Mouse (Mus musculus) T-helper 2 cell (primary cell): ENCODE results near the gene Tstd2.

ENCODE experiments used
- in situ Hi-C: fragments of 300-600 bp; cut with MboI, MseI; formaldehyde crosslinking; loops from one replicate; pipeline ENCODE4 v1.15.1; 2025; ENCODE audit warnings: high pct_unique_total_duplicates

The Tstd2 gene

DNA sequence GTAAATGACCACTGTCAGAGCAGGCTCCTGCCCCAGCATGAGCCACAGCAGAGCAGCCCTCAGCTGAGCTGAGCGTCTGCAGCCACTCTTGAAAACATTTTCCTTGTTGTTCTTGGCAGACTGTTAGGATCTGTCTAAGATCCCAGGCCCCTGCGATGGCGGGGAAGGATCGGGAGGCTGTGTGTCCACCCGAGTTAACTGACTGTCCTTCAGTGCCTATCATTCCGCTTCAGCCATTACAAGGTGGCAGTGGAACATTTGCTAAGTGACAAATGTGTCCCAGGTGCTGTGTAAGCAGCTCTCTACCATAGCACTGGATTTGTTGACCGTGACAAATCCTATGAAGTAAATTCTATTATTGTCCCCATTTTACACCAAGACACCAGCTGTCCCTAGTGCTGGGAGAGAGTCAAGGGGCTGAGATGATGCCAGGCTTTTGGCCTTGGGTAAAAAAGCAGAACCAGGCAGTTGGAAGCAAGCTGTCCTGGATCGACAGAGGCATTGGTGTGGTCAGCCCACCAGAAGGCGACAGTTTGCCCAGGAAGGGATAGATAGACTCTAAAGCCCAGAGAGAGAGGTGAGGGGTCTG is 53.2 kb downstream of the Tstd2 start:
- in situ Hi-C loops, result no loop called here

DNA sequence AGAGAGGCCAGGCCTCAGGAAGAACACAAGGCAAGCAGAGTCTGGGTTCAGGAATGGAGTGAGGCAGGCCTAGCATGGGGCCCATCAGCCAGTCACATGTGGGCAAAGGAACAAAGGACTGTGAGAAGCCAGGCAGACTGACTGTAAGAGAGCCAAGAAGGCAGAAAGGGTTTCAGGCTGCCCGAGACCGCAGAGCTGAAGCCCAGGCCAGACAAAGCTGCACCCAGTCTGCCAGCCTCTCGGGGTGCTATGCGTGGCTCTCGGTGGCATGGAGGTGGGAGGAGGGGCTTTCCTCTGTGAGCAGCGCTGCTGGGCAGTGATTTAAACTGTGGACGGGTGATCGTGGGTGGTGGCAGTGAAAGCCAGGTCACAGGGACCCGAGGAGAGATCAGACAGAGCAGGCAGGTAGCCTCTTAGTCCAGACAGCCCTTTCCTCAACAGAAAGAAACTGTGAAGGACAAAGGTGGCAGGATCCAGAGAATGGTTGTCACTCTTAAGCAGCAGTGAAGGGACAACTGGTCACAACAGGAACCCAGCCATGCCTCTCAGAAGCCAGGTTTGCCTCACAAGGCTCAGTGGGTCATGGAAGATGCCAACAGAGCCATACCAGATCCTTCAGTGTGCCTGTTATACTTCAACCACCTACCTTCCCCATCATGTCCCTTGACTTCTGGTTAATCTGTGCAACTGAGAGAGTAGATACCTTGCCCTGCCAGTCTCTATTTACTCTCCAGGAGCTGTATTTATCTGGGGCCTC is 53.9 kb downstream of the Tstd2 start:
- in situ Hi-C loops, result no loop called here

DNA sequence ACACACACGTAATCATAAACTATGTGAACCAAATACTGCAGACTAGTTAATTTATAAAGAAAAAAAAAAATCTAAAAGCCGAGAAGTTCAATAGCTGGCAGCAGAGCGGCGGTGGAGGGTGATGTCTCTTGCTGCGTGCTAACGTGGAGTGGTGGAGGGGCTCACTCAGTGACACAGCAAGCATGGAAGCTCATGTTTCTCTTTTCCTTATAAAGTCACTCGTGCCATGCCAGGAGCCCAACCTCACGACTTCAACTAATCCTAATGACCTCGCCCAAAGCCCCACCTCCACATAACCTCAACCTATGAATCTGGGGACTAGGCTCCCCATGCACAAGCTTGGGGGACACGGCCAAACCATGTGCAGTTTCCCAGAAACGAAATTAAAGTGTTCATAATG is 55.9 kb downstream of the Tstd2 start:
- in situ Hi-C loops, result no loop called here

DNA sequence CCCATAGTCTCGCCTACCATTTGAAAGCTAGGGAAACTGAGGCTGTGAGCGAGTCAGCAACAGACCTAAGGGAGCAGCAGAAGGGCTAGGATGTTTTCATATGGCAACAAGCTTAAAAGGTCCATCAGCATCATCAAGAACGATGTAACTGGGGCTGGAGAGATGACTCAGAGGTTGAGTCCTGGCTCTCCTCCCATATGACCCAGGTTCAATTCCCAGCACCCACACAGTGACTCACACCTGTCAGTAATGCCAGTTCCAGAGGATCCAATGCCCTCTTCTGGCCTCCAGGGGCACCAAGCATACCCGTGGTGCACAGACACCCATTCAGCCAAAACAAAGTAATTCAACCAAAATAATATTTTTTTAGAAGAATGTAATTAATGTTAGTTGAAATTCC is 58.2 kb downstream of the Tstd2 start:
- in situ Hi-C loops, result no loop called here

DNA sequence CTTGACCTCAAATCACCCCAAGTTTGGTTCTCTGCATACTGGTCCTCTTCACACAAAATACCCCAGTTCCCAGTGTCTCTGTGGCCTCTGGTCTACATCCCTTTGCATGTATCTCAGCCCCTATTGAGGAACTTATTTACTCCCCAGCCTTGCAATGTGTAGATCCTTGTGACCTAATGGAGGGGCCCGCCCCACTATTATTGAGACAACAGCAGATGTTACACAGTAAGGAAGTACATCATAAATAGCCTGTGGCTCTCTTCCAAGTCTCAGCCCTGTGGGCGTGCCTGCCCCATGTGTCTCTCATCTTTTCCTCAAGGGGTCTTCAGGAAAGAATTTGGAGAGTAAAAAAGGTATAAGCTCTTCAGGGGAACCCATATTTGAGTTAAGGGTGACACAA is 61.6 kb downstream of the Tstd2 start:
- in situ Hi-C loops, result no loop called here

DNA sequence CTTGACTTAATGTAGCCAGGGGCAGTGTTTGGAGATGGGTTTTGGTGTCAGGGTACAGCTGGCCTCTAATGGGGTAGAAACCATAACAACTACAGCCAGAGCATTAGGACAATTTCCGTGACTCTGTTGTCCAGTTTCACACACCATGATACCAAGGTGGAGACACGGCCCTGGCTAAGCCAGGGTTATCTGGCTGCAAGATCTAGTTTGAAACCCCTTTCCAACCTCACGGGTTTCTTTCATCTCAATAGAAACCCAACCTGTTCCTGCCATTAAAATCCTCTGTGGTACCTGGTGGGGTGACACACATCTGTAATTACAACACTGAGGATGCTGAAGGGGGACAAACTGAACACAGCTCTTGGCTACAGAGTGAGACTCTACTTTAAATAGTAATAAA is 62.8 kb downstream of the Tstd2 start:
- in situ Hi-C loops, result no loop called here

DNA sequence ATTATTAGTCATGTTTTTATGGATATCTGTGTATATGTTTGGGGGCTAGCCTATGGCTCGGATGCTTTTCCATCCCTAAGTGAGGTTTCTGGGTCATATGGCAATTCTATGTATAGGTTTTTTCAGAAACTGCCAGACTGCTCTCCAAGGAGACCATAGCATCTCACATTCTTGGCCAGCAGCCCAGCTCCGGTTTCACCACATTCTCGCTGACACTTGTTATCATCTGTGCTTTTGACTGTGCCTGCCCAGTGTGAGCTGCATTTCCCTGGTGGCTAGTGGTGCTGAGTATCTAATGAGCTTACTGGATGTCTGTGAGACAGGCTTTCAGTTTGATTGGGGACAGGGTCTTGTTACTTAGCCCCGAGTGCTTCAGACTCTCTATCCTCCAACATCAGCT is 64.8 kb downstream of the Tstd2 start:
- in situ Hi-C loops, result no loop called here

DNA sequence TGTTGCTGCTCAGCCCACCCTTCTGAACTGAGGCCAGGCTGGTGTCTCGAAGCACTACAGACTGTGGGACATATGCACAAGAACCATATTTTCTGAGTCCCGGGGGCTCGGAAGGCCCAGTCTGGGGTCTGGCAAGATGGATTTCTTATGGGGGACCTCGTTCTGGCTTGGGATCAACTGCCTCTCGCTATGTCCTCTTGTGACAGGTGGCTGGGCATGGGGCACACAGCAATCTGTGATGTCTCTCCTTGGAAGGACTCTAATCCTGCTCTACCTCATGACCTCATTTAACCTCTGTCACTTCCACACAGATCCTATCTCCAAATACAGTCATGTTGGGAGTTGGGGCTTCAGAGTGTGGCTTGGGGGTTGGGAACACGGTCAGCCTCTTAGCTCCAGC is 65.9 kb downstream of the Tstd2 start:
- in situ Hi-C loops, result no loop called here

DNA sequence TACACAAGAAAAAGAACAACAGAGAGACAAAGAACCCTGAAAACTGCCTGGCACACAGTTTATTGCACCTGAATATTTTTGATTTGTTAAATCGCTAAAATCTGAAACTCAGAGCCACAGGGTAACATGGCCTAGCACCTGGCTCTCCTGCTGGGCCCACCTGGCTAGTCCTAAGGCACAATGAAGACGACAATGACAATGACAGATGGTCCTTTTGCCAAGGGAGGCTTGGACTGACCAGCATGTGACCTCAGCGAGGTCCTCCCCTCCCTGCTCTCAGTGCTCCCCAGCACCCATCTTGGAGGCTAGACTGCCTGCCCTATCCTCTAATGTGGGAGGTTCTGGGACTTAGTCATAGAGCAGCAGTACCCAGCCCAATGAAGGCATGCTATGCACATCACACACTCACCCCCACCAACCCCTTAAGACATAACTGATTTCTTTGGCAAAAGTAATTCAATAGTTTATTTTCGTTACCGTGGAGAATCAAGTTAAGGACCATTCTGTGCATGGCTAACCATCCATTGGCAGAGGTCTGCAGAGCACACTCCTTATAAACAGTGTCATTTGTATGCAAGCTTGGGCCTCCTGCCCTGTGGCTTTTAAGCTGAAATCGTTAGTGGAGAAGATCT is 68.5 kb downstream of the Tstd2 start:
- in situ Hi-C loops, result no loop called here

DNA sequence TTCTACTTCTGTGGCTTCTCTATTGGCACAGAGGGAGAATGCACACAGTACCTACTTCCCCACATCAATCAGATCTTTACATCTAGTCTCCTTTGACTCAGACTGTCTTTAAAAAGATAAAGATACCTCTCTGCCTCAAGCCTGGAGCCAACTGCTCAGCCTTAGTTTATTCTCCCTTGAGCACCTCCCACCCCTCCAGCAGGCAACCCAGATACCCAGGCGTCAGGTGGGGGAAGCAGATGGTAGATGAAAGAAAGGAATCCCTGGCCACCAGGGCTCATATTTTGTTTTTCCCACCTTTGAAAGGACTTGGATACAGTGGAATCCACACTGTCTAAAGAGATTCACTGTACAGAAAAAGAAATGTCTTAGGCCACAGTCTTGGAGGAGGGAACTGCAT is 69.9 kb downstream of the Tstd2 start:
- in situ Hi-C loops, result no loop called here

DNA sequence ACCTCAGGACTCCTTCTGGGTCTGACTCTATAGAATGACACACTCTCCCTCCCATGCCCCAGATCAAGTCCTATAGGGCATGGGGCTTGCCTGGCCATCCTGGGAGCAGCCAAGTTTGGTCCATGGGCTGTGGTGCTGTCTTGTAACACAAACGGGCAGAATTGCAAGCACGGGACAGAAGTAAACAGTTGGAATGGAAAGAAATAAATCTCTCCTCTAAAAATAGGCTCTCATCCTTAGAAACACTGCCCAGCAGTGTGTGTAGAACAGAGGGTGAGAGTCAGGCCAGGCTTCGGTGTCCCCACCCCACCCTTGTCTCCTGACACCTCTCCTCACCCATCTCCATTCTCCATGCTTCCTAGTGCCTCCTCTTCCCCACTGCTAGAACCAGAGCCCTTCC is 70.4 kb downstream of the Tstd2 start:
- in situ Hi-C loops, result no loop called here

DNA sequence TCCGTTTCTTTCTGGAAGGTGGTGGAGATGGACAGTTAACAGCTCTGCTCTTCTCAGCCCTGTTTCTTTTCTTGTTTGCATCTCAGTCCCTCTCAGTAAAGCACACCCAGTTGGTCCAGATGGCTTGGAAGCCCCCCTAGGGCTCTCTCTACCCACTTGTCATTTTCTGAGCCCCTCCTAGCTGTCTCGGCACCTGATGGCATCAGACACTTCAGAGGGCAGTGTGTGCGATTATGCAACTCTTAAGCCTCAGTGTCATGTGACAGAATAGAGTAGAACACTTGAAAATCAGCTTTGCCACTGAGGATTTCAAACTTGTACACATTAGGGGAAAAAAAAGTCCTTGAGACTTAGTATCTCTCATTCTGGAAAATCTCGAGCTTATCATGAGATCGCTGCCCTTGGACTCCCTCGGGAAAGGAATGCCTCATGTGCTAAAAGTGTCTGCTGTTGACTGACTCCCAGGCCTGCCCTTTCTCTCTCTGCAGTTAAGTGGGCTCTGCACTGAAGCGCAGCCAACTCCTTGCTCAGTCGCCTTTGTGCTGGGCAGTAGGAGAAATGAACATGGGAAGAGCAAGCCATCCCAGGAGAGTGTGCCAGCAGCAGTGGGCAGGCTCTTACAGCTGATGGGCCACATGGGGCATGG is 72.7 kb downstream of the Tstd2 start:
- in situ Hi-C loops, result no loop called here

DNA sequence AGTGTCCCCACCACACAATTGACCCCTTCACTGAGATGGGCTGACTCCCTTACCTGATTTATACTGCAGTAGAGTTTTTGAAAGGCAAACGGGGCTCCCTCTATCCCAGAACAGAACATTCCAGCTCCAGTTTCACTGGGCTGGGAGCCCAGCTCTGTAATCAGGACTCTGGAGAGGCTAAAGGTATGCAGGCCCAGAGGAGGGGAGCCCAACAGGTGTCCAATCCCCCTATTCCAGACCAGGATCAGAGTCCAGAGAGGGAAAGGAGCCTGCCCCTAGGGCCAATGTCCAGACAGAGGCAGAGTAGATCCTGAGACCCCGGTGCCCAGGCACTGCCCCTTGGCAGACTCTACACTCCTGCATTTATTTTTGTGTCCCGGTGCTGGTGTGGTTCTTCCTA is 73.5 kb downstream of the Tstd2 start:
- in situ Hi-C loops, result no loop called here
